Mouse (Mus musculus) intestine, embryonic 14.5 days (tissue): ENCODE results near the gene Cacna1c. TPM values are rescaled to one million over a fixed set of nuclear protein-coding genes. Genes with fewer than 3 reads are reported as not detected.

Experiments used
- ATAC-seq: fragments of 200-750 bp; cut with Nextera tagmentation; replicated peaks from 2 replicates; pipeline ENCODE4 v1.8.0; 2017; ENCODE audit warnings: low read depth, moderate number of reproducible peaks, moderate TSS enrichment, moderate library complexity; ENCODE audit not compliant: low FRiP score, low TSS enrichment
- DNase-seq: peaks from one replicate; pipeline ENCODE4 v3.0.0-alpha.2; 2018; ENCODE audit warnings: low spot score
- H3K27ac ChIP-seq: fragments of 300-500 bp; sonication (generic); 2 replicates; pipeline ENCODE4 v1.5.1; 2014; ENCODE audit warnings: low read depth, mild to moderate bottlenecking, control low read depth
- H3K27me3 ChIP-seq: fragments of 300-500 bp; sonication (generic); replicated peaks from 2 replicates; pipeline ENCODE4 v1.6.1; 2014; ENCODE audit warnings: low read length, control low read depth; ENCODE audit not compliant: control insufficient read depth, insufficient read depth
- H3K36me3 ChIP-seq: fragments of 300-500 bp; sonication (generic); 2 replicates; pipeline ENCODE4 v1.6.1; 2014; ENCODE audit warnings: low read length, control low read depth; ENCODE audit not compliant: control insufficient read depth, insufficient read depth
- H3K4me1 ChIP-seq: fragments of 300-500 bp; sonication (generic); replicated peaks from 2 replicates; pipeline ENCODE4 v1.6.1; 2014; ENCODE audit warnings: low read length, control low read depth, mixed read lengths; ENCODE audit not compliant: control insufficient read depth, insufficient read depth
- H3K4me2 ChIP-seq: fragments of 300-500 bp; sonication (generic); 2 replicates; pipeline ENCODE4 v1.6.1; 2014; ENCODE audit warnings: low read length
- H3K4me3 ChIP-seq: fragments of 300-500 bp; sonication (generic); 2 replicates; pipeline ENCODE4 v1.5.1; 2014; ENCODE audit warnings: low read depth, low read length, control low read depth, mixed read lengths
- H3K9ac ChIP-seq: fragments of 300-500 bp; sonication (generic); 2 replicates; pipeline ENCODE4 v1.6.1; 2014; ENCODE audit warnings: mild to moderate bottlenecking, low read length
- H3K9me3 ChIP-seq: fragments of 300-500 bp; sonication (generic); 2 replicates; pipeline ENCODE4 v1.6.1; 2016; ENCODE audit warnings: low read length, control low read depth; ENCODE audit not compliant: control insufficient read depth
- WGBS: fragments of 180-500 bp; shearing (Covaris S2); extraction: QIAGEN DNeasy Blood & Tissue Kit; methylation state at CpG from one replicate; pipeline ENCODE4 v1.1.7; 2014; 5-methylcytosine and 5-hydroxymethylcytosine counted together
- polyA plus RNA-seq: library from polyadenylated mRNA; unstranded; fragments of >200 nt; fragmentation: Nextera tagmentation; extraction: Ambion mirVana; gene quantifications from 2 replicates; pipeline ENCODE4 v1.2.1, GENCODE M21; 2014

The Cacna1c gene
- polyA plus RNA-seq, 1 experiment from 2014 or later: 6.5 TPM

DNA sequence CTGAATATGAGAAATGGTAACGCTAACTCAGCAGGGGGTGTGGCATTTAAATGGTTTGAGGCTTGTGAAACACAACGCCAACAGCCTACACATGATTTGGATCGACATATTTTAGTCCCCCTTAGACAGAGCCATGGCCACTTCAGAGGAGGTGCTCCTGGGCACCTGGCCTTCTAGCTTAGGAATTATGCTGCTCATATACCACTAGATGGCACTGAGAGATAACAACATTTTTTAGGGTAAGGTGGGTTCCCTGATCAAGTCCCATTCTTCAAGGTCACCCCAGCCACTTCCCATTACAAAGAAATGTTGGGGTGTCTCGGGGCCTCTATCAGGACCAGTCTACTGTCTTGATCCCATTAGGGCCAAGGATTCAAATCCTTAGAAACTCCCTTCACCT lies 570.0 kb downstream of the Cacna1c start:
- H3K4me2 ChIP-seq: no peak overlapping the region
- no peak for DNase-seq
- no peaks in the 10 kb centered on the region for H3K4me1 ChIP-seq
- H3K9me3 ChIP-seq: no peaks in the 10 kb centered on the region
- H3K9ac ChIP-seq: no peak overlapping the region
- H3K36me3 ChIP-seq: no peaks in the 10 kb centered on the region
- WGBS: 55% methylated on average over 4 of the region's 4 CpGs
- H3K27ac ChIP-seq: no peak overlapping the region
- H3K4me3 ChIP-seq: no peak overlapping the region
- ATAC-seq: 0 out of 2 replicates have a peak, but pooled peaks have one; percentile 23
- no peaks in the 10 kb centered on the region for H3K27me3 ChIP-seq

DNA sequence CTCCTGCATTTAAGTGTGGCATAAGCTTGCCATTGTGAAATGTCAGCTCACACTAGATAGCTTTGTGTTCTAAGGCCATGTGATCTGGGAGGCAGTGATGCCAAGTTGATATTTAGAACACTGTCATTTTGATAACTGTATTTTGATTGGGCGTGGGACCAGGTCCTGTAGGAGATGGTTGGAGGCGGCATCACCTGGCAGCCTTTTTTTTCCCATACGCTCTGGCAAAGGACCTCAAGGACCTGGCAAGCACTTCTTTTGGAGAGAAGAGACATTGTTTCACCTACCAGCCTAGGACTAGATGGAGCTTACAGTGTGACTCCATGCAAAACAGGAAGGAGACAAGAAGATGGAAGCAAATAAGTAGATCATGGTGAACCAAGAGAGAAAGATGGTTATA lies 572.6 kb downstream of the Cacna1c start:
- no peak overlapping the region for H3K9ac ChIP-seq
- ATAC-seq (no peak), DNase-seq (no peak)
- no peak overlapping the region for H3K4me3 ChIP-seq
- no peaks in the 10 kb centered on the region for H3K27me3 ChIP-seq
- no peak overlapping the region for H3K4me2 ChIP-seq
- H3K9me3 ChIP-seq: no peaks in the 10 kb centered on the region
- no peaks in the 10 kb centered on the region for H3K36me3 ChIP-seq
- no peaks in the 10 kb centered on the region for H3K4me1 ChIP-seq
- WGBS: 90% methylated on average over 3 of the region's 3 CpGs
- H3K27ac ChIP-seq: no peak overlapping the region

DNA sequence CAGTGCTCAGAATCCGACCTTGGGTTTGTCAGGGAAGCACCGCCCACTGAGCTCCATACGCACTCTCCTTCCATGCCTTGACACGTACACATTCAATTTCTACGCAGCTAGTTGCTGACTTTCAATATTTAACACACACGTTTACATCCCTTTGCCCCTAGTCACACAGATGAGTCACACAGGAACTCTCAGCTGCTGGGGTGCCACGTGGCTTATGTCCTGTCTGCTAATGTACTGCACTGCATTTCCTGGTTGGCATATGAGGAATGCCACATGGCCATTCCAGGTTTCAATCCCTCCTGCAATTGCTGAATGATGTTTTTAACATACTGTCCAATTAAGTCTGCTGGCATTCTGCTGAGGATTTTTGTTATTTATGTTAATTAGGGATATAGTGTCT lies 574.4 kb downstream of the Cacna1c start:
- ATAC-seq (no peak), DNase-seq (no peak)
- H3K36me3 ChIP-seq: no peaks in the 10 kb centered on the region
- WGBS: 46% methylated on average over 7 of the region's 7 CpGs
- H3K4me3 ChIP-seq: no peak overlapping the region
- no peaks in the 10 kb centered on the region for H3K9me3 ChIP-seq
- H3K4me2 ChIP-seq: no peak overlapping the region
- H3K9ac ChIP-seq: no peak overlapping the region
- H3K27me3 ChIP-seq: no peaks in the 10 kb centered on the region
- no peaks in the 10 kb centered on the region for H3K4me1 ChIP-seq
- H3K27ac ChIP-seq: no peak overlapping the region

DNA sequence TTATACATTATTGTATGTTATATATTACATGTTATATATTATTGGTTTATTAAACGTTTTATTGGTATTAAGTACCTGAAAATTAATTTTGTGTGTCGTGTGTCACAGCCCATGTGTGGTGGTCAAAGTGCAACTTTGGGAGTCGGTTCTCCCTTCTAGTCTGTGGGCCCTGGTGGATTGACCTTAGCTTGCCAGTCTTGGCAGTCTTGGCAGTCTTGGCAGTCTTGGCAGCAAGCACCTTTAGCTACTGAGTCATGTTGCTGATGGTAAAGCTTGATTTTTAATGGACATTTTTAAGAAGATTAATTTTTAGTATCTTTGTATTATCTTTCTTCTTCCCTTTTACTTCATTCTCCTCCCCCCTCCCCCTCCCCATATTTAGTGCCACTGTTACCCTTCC lies 574.8 kb downstream of the Cacna1c start:
- H3K4me3 ChIP-seq: no peak overlapping the region
- no peaks in the 10 kb centered on the region for H3K4me1 ChIP-seq
- no peak overlapping the region for H3K27ac ChIP-seq
- ATAC-seq (no peak), DNase-seq (no peak)
- H3K9me3 ChIP-seq: no peaks in the 10 kb centered on the region
- H3K9ac ChIP-seq: no peak overlapping the region
- WGBS: 89% methylated on average over 3 of the region's 3 CpGs
- no peaks in the 10 kb centered on the region for H3K36me3 ChIP-seq
- H3K4me2 ChIP-seq: no peak overlapping the region
- H3K27me3 ChIP-seq: no peaks in the 10 kb centered on the region

DNA sequence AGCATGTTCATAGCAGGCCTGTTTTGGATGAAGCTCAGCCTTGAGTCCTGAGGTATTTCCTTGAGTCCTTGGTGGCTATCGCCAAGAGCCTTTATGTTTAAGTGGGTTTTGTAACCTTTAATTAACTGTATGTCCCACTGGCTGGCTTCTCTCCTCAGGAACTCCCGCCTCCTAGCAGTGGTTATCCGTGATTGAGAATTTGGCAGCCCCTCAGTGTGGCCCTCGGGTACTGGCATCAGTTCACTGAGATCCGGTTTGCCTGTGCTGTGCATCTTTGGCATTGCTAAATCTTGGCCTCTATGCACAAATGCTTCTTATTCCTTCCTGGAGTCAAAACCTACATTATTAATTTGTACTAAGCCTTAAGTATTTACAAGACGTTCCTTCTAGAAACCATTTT lies 587.3 kb downstream of the Cacna1c start:
- Histone ChIP-seq H3K4me1 (no peaks in the 10 kb centered on the region), H3K4me2 (no peak overlapping the region), H3K36me3 (no peaks in the 10 kb centered on the region), H3K4me3 (no peak overlapping the region), H3K9ac (no peak overlapping the region), H3K9me3 (no peaks in the 10 kb centered on the region), H3K27me3 (no peaks in the 10 kb centered on the region), H3K27ac (no peak overlapping the region)
- DNase-seq (no peak), ATAC-seq (no peak)
- 90% methylated on average over 6 of the region's 6 CpGs for WGBS

DNA sequence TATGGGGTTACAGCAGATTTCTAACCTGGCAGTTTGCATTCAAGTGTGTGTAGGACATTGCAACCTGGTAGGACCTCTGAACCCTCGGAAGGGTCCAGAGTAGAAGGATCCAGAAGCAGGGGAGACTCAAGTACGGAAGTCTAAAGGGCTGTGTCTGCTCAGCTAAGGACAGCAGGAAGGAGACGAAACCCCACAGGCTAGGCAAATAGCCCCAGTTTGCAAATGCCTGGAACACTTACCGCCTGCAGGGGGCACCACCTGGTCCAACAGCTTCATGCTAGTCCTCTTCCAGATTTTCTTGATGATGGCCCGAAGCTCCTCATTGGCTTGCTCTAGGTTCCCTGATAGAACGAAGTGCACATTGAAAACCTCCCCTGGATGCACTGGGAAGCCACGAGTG lies 590.2 kb downstream of the Cacna1c start:
- ATAC-seq: no peak
- DNase-seq: no peak
- Histone ChIP-seq H3K4me1 (no peaks in the 10 kb centered on the region), H3K4me3 (no peak overlapping the region), H3K36me3 (no peaks in the 10 kb centered on the region), H3K4me2 (no peak overlapping the region), H3K27me3 (no peaks in the 10 kb centered on the region), H3K9me3 (no peaks in the 10 kb centered on the region), H3K9ac (no peak overlapping the region), H3K27ac (no peak overlapping the region)
- 76% methylated on average over 7 of the region's 7 CpGs for WGBS

DNA sequence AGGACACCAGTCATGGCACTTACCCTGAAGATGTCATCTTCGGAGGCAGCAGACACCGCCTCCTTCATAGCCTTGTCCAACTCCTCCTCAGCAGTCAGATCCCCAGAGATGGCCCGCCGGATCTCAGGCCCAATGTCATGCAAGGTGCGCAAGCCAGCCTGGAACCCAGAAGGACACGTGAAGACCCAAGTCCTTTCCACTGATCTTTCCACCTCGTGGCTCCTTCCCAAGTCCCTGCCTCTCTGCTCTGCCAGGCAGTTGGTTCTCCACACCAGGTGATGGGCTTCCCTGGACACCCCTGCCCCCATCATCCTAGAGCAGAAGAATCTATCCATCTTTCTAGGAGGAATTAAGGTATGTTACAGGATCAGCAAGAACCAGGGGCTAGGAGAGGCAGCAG lies 592.4 kb downstream of the Cacna1c start:
- WGBS: 91% methylated on average over 7 of the region's 7 CpGs
- Histone ChIP-seq H3K4me1 (no peaks in the 10 kb centered on the region), H3K27ac (no peak overlapping the region), H3K36me3 (no peaks in the 10 kb centered on the region), H3K9me3 (no peaks in the 10 kb centered on the region), H3K27me3 (no peaks in the 10 kb centered on the region), H3K9ac (no peak overlapping the region), H3K4me2 (no peak overlapping the region), H3K4me3 (no peak overlapping the region)
- DNase-seq (no peak), ATAC-seq (no peak)

DNA sequence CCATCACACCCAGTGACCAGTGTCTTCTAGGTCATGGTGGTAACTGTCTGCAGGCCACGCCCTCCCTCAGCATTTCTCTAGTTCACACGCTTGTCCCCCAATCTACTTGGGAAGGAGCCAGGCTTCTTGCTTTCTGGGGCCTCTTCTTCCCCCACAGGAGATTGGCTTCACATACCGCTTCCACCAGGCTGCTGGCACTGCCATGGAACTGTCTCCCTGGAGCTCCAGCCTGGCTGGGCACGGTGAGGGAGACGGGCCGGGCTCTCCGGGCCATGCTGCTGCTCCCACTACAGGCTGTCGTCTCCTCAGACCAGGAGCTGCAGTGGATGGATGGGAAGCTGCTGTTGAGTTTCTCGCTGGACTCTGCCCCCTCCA lies 600.5 kb downstream of the Cacna1c start:
- WGBS: 69% methylated on average over 9 of the region's 9 CpGs
- Histone ChIP-seq H3K36me3 (no peaks in the 10 kb centered on the region), H3K4me2 (no peak overlapping the region), H3K9me3 (no peaks in the 10 kb centered on the region), H3K27ac (no peak overlapping the region), H3K4me1 (0 out of 2 replicates have a peak, but pooled peaks cover 8% of the 10 kb centered on the region), H3K27me3 (peaks cover 12% of the 10 kb centered on the region; the same call in 1 of the 2 replicates), H3K9ac (no peak overlapping the region), H3K4me3 (no peak overlapping the region)
- DNase-seq (no peak), ATAC-seq (no peak)

DNA sequence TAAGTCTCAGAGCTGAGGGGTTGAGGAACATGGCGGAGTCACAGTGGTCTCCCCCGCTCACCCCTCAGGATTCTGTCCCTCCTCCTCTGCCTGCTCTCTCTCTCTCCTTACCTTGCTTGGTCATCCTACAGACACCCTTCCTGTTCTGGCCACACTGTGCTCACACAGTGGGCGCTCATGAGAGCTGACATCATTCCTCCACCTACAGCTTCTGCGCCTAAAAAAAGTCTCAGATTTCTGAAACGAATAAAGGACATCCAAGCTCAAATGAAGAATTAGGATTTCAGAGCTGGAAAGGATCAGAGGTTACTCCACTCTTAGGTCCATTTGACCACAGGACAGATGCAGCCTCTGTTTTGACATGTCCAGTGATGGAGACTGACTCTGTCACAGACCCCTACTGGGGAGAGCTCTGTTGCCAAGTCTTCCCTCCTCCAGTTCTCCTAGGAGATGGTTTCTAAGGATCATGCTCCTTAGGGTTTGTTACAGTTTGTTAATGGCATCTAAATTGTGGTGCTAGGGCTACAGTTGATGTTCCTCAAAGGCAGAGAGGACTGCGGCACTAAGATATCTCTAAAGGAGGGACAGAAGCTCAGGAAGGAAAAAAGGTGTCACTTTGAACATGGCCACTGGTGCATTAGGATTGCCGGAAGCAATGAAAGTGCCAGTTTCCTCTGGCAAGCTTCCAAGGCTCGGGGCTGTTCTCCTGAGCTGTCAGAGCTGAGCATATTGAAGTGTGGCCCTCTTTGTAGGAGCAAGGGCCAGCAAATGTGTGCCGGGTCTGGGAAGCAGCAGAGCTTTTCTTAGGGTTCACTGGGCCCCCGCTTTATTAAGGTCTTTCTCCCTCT lies 601.2 kb downstream of the Cacna1c start:
- Histone ChIP-seq H3K9me3 (no peaks in the 10 kb centered on the region), H3K9ac (no peak overlapping the region), H3K4me1 (0 out of 2 replicates have a peak, but pooled peaks cover 8% of the 10 kb centered on the region), H3K36me3 (no peaks in the 10 kb centered on the region), H3K4me3 (no peak overlapping the region), H3K4me2 (no peak overlapping the region), H3K27ac (no peak overlapping the region), H3K27me3 (peaks cover 12% of the 10 kb centered on the region; the same call in 1 of the 2 replicates)
- DNase-seq (no peak), ATAC-seq (no peak)
- 82% methylated on average over 10 of the region's 10 CpGs for WGBS
